Mouse (Mus musculus) kidney, embryonic 16.5 days (tissue): ENCODE measurements around the gene Cdc6. TPM values are rescaled to one million over a fixed set of nuclear protein-coding genes. Genes with fewer than 3 reads are reported as not detected.
A peak's percentile ranks its signal among the peaks of the same experiment; 100 is the strongest.
"Not testable (repeated sequence)": the region's sequence is repeated elsewhere in the genome, so short reads cannot be mapped to it uniquely, and the experiment has no call there.

Experiments used
- ATAC-seq: fragments of 200-750 bp; cut with Nextera tagmentation; 2 replicates; pipeline ENCODE4 v1.8.0; 2017; ENCODE audit warnings: moderate TSS enrichment; ENCODE audit not compliant: low FRiP score, low TSS enrichment
- H3K27ac ChIP-seq: fragments of 300-500 bp; sonication (generic); 2 replicates; pipeline ENCODE4 v1.5.1; 2014; ENCODE audit warnings: low read length
- H3K27me3 ChIP-seq: fragments of 300-500 bp; sonication (generic); 2 replicates; pipeline ENCODE4 v1.6.1; 2014; ENCODE audit warnings: low read length, control low read depth, mixed read lengths; ENCODE audit not compliant: insufficient read depth
- H3K36me3 ChIP-seq: fragments of 300-500 bp; sonication (generic); 2 replicates; pipeline ENCODE4 v1.6.1; 2014; ENCODE audit warnings: low read length, control low read depth, mixed read lengths; ENCODE audit not compliant: insufficient read depth
- H3K4me1 ChIP-seq: fragments of 300-500 bp; sonication (generic); 2 replicates; pipeline ENCODE4 v1.6.1; 2014; ENCODE audit warnings: low read length, control low read depth, mixed read lengths; ENCODE audit not compliant: insufficient read depth
- H3K4me2 ChIP-seq: fragments of 300-500 bp; sonication (generic); replicated peaks from 2 replicates; pipeline ENCODE4 v1.6.1; 2014; ENCODE audit warnings: low read depth, low read length
- H3K4me3 ChIP-seq: fragments of 300-500 bp; sonication (generic); 2 replicates; pipeline ENCODE4 v1.5.1; 2014; ENCODE audit warnings: mild to moderate bottlenecking, low read length
- H3K9ac ChIP-seq: fragments of 300-500 bp; sonication (generic); replicated peaks from 2 replicates; pipeline ENCODE4 v1.6.1; 2014; ENCODE audit warnings: low read length
- H3K9me3 ChIP-seq: fragments of 300-500 bp; sonication (generic); 2 replicates; pipeline ENCODE4 v1.6.1; 2016; ENCODE audit warnings: low read length, control low read depth
- WGBS: fragments of 180-500 bp; shearing (Covaris S2); extraction: QIAGEN DNeasy Blood & Tissue Kit; methylation state at CpG from one replicate; pipeline ENCODE4 v1.1.7; 2014; 5-methylcytosine and 5-hydroxymethylcytosine counted together
- polyA plus RNA-seq: library from polyadenylated mRNA; unstranded; fragments of >200 nt; fragmentation: Nextera tagmentation; extraction: Ambion mirVana; gene quantifications from 2 replicates; pipeline ENCODE4 v1.2.1, GENCODE M21; 2015

The Cdc6 gene
- polyA plus RNA-seq, 1 experiment from 2014 or later, result 36.2 TPM

- Histone ChIP-seq H3K36me3 (no peaks in the 10 kb centered on the region), H3K4me1 (peaks cover 86% of the 10 kb centered on the region), H3K27ac (peak overlapping the region; percentile 50), H3K27me3 (no peaks in the 10 kb centered on the region), H3K4me2 (peak overlapping the region; percentile 69), H3K4me3 (peak overlapping the region; percentile 0; the same call in 1 of the 2 replicates), H3K9me3 (no peaks in the 10 kb centered on the region), H3K9ac (peak overlapping the region; percentile 48)
- WGBS, result 9% methylated on average over 9 of the region's 9 CpGs
- no peak for ATAC-seq
Observed at GRCm38 (mm10) chr11:98929503-98929902, 21.9 kb downstream of the Cdc6 start.

- WGBS, result 47% methylated on average over 7 of the region's 7 CpGs
- Histone ChIP-seq H3K9ac (peak overlapping the region; percentile 48), H3K4me3 (no peak overlapping the region), H3K4me2 (peak overlapping the region; percentile 69), H3K27me3 (no peaks in the 10 kb centered on the region), H3K4me1 (peaks cover 81% of the 10 kb centered on the region), H3K27ac (peak overlapping the region; percentile 50), H3K9me3 (no peaks in the 10 kb centered on the region), H3K36me3 (no peaks in the 10 kb centered on the region)
- no peak for ATAC-seq
Observed at GRCm38 (mm10) chr11:98930127-98930601, 22.6 kb downstream of the Cdc6 start.

- H3K4me2 ChIP-seq, result no peak overlapping the region
- 36% methylated on average over 10 of the region's 10 CpGs for WGBS
- ATAC-seq, result no peak
Observed at GRCm38 (mm10) chr11:98930773-98931512, 23.3 kb downstream of the Cdc6 start.

GRCm38 (mm10) chr11:98931513-98932292, 24.1 kb downstream of the Cdc6 start:
- ATAC-seq, result peak; percentile 21; the same call in 1 of the 2 replicates
- Histone ChIP-seq H3K9me3 (no peaks in the 10 kb centered on the region), H3K27ac (peak overlapping the region; percentile 50), H3K36me3 (no peaks in the 10 kb centered on the region), H3K27me3 (no peaks in the 10 kb centered on the region), H3K4me1 (peaks cover 80% of the 10 kb centered on the region), H3K4me2 (no peak overlapping the region), H3K9ac (peak overlapping the region; percentile 31; the same call in 1 of the 2 replicates), H3K4me3 (no peak overlapping the region)
- WGBS, result 24% methylated on average over 7 of the region's 7 CpGs

More at GRCm38 (mm10) chr11:98930773-98931512, 23.3 kb downstream of the Cdc6 start:
- Histone ChIP-seq H3K36me3 (no peaks in the 10 kb centered on the region), H3K9ac (peak overlapping the region; percentile 31; the same call in 1 of the 2 replicates), H3K4me3 (no peak overlapping the region), H3K27me3 (no peaks in the 10 kb centered on the region), H3K9me3 (no peaks in the 10 kb centered on the region), H3K4me1 (peaks cover 80% of the 10 kb centered on the region), H3K27ac (peak overlapping the region; percentile 50)

GRCm38 (mm10) chr11:98932293-98933091, 24.9 kb downstream of the Cdc6 start:
- peaks cover 77% of the 10 kb centered on the region for H3K4me1 ChIP-seq
- H3K27ac ChIP-seq, result peak overlapping the region; percentile 44
- H3K4me2 ChIP-seq, result peak overlapping the region; percentile 34
- no peak for ATAC-seq
- H3K36me3 ChIP-seq, result no peaks in the 10 kb centered on the region
- no peak overlapping the region for H3K4me3 ChIP-seq
- H3K27me3 ChIP-seq, result no peaks in the 10 kb centered on the region
- 9% methylated on average over 19 of the region's 19 CpGs for WGBS
- H3K9me3 ChIP-seq, result no peaks in the 10 kb centered on the region
- H3K9ac ChIP-seq, result peak overlapping the region; percentile 25; the same call in 1 of the 2 replicates

- Histone ChIP-seq H3K4me1 (peaks cover 74% of the 10 kb centered on the region), H3K9ac (peak overlapping the region; percentile 25; the same call in 1 of the 2 replicates), H3K4me2 (peak overlapping the region; percentile 34), H3K27ac (peak overlapping the region; percentile 44; the same call in 1 of the 2 replicates), H3K36me3 (no peaks in the 10 kb centered on the region), H3K4me3 (no peak overlapping the region), H3K9me3 (no peaks in the 10 kb centered on the region), H3K27me3 (no peaks in the 10 kb centered on the region)
- 34% methylated on average over 9 of the region's 9 CpGs for WGBS
- ATAC-seq, result no peak
Observed at GRCm38 (mm10) chr11:98933151-98933550, 25.6 kb downstream of the Cdc6 start.

- not testable (repeated sequence) for H3K4me2 ChIP-seq, H3K27ac ChIP-seq, H3K9me3 ChIP-seq, ATAC-seq, H3K4me3 ChIP-seq, H3K36me3 ChIP-seq, H3K27me3 ChIP-seq, H3K9ac ChIP-seq
- peaks cover 74% of the 10 kb centered on the region for H3K4me1 ChIP-seq
- 91% methylated on average over 2 of the region's 2 CpGs for WGBS
Observed at GRCm38 (mm10) chr11:98933847-98934246, 26.2 kb downstream of the Cdc6 start.

GRCm38 (mm10) chr11:98934367-98934766, 26.8 kb downstream of the Cdc6 start:
- no peaks in the 10 kb centered on the region for H3K9me3 ChIP-seq
- no peak for ATAC-seq
- no peak overlapping the region for H3K4me3 ChIP-seq
- no peaks in the 10 kb centered on the region for H3K36me3 ChIP-seq
- no peak overlapping the region for H3K9ac ChIP-seq
- no peak overlapping the region for H3K27ac ChIP-seq
- no peaks in the 10 kb centered on the region for H3K27me3 ChIP-seq
- H3K4me2 ChIP-seq, result no peak overlapping the region
- 81% methylated on average over 3 of the region's 3 CpGs for WGBS
- H3K4me1 ChIP-seq, result peaks cover 74% of the 10 kb centered on the region

GRCm38 (mm10) chr11:98935123-98935522, 27.5 kb downstream of the Cdc6 start:
- no peak overlapping the region for H3K4me2 ChIP-seq
- no peak overlapping the region for H3K4me3 ChIP-seq
- H3K4me1 ChIP-seq, result peaks cover 74% of the 10 kb centered on the region
- no peak for ATAC-seq
- 85% methylated on average over 3 of the region's 3 CpGs for WGBS
- no peaks in the 10 kb centered on the region for H3K27me3 ChIP-seq
- H3K27ac ChIP-seq, result 0 out of 2 replicates have a peak overlapping the region, but pooled peaks have one; percentile 0
- no peak overlapping the region for H3K9ac ChIP-seq
- H3K36me3 ChIP-seq, result no peaks in the 10 kb centered on the region
- H3K9me3 ChIP-seq, result no peaks in the 10 kb centered on the region
